Mouse (Mus musculus) lung, adult 2 months (tissue): ENCODE data around the gene Sesn2.

Experiments
- CTCF ChIP-seq: fragments of 200-500 bp; IDR thresholded peaks from 2 replicates; pipeline ENCODE4 v1.5.1; 2011; ENCODE audit warnings: mild to moderate bottlenecking, low read length, control low read depth; ENCODE audit not compliant: insufficient read depth
- POLR2A ChIP-seq: fragments of 200-500 bp; IDR thresholded peaks from 2 replicates; pipeline ENCODE4 v1.6.1; 2011; ENCODE audit warnings: low read depth, mild to moderate bottlenecking, control low read depth, low read length, borderline replicate concordance; ENCODE audit errors: extremely low read depth

GRCm38 (mm10) chr4:132462836-132463235, 47.5 kb downstream of the Sesn2 start:
- TF ChIP-seq POLR2A: no peak
- TF ChIP-seq CTCF: no peak
